Mouse (Mus musculus): ENCODE results near the gene Cntf. TPM values are rescaled to one million over a fixed set of nuclear protein-coding genes. Genes with fewer than 3 reads are reported as not detected.
A peak's percentile ranks its signal among the peaks of the same experiment; 100 is the strongest.
"Not testable (repeated sequence)": the region's sequence is repeated elsewhere in the genome, so short reads cannot be mapped to it uniquely, and the experiment has no call there.

The Cntf gene
- total RNA-seq, 2 experiments from 2014 or later = 0.94 to 1.7 TPM

DNA sequence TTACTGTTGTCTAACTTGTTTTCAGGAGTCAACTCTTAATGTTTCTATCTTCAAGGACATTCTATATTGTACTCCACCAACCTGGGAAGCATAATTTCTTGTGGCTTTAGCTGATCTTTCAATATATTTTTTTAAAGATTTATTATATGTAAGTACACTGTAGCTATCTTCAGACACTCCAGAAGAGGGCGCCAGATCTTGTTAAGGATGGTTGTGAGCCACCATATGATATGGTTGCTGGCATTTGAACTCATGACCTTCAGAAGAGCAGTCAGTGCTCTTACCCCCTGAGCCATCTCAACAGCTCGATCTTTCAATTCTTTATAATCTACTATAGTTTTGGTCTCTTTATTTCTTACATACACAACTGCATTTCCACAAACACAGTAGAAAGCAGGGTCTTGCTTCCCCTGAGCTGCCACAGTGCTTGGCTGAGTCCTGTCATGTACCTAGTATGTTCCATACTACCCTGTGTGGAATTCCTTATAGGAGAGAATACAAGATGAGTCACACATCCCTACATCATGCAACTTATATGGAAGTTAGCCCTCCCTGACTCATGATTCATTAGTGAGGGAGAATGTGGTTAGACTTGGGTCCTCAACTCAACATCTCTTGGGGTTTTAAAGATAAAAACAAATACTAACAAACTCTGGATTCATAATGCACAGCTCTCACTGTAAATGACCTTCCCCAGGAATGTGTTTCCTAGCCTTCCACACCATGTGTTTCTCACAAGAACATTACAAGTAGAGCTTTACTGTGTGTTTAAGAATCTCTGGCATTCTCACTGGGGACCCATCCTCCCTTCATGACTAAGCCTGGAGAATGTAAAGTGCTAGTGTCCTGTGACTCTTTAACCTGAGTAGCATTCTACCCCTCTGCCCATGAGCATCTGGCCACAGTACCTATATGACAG is 3.0 kb downstream of the Cntf start:
- DNase-seq = peak in 1 of 2 experiments; percentile 13

DNA sequence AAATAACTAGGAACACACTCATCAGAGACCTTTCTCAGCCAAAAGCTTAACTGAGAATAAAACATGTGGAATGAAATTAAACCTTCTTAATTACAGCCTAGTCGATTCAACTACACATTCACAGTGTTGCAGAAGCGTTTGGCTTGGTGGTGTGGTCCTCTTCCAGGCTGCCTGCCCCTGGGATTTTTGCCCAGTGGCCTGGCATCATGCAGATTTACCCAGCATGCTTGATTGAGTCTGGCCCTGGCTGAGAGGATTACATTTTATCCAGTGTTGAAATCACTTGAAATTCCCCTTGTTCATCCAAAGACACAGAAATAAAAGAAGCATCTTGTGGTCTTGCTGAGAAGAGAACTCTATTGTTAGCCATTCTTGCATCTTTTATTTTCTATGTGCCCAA is 5.8 kb downstream of the Cntf start:
- peak; percentile 39 to 55 for DNase-seq

DNA sequence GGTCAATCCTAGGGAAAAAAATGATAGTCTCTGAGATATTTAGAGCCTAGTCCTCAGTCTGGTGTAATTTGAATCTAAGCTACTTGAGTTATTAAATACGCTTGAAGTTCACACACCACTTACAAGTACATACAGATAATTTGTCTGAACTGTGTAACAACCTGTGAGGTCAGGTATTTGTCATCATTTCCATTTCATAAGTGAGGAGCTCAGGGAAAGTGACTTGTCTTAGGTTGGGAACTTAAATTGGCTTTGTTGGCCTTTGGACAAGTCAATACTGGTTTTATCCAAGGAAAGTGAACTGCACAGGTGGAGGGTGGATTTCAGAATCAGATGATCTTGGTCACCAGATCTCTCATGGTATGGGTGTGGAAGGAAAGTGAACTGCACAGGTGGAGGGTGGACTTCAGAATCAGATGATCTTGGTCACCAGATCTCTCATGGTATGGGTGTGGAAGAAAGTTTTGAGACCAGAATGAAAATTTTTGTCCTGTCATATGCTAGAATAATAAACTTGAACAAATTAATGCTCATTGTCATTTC is 6.4 kb downstream of the Cntf start:
- DNase-seq = no peak

DNA sequence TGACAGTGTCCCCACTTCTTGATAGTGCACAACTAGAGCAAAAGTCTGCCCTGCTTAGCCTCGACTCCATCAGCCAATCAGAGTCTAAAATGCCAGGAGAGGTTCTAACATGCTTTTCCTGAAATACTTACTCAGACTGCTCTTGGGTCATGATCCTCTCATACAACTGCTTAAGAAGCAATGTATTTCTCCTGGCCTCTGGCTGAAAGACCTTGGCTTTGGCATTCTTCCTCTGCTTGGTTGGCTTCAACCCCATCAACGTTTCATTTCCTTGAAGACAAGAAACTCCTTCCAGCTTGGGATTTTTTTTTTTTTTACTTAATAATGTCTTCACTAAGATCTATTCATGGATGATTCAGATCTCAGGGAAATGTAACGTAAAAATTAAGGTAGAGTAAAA is 9.1 kb downstream of the Cntf start:
- DNase-seq = no peak

DNA sequence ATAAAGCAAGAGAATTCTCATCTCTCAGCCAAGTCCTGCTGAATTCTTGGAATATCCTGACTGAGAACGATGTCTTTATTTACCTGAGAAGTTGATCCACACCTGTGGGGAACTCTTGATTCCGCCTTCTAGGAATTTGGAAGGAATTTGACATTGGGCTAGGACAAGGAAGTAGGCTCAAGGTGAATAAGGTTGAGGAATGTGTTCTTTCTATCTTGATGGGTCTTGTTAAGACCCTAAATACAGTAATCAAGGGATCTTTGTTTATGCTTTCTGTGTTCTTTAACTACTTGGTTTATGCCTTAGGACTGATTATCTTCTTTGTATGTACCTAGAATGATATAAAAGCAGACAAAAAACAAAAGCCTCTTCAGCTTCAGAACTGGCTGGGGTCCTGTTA is 33.5 kb downstream of the Cntf start:
- no peak for DNase-seq

DNA sequence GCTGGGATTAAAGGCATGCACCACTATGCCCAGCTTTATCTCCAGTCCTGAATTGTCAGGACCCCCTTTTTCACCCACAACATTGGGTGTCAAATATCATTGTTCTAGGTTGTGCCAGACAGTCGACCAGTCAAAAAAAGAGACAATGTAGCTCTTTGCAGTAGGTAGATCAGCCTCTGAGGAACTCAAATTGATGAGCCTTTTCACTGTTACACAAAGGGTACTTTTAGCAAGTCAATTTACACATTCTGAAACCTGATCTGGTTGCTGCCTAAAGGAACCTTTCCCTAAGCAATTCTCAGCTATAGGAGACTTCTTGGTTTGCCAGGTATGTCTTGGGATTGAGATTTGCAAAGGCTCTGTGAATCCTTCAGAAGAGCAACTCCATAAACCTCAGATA is 34.4 kb downstream of the Cntf start:
- DNase-seq = no peak

DNA sequence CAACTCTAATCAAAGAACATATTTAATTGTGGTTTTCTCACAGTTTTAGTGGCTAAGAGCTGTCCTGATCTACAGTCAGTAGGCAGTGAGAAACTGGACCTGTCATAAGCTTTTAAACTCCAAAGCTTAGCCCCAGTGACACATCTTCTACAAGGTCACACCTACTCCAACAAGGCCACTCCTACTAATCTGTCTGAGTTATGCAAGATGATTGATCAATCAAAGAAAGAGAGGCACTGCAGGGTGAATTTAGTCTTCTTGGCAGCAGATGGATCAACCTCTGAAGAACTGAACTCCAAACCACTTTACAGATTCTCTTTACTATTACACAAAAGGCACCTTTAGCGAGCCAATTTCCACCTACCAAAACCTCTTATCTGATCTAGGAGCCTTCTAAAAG is 39.6 kb downstream of the Cntf start:
- DNase-seq = no peak

- DNase-seq = peak; percentile 41 to 71
Measured at GRCm38 (mm10) chr19:12722308-12722707, 43.1 kb downstream of the Cntf start.

- not testable (repeated sequence) for DNase-seq
Measured at GRCm38 (mm10) chr19:12721596-12721995, 43.8 kb downstream of the Cntf start.

- not testable (repeated sequence) for DNase-seq
Measured at GRCm38 (mm10) chr19:12720919-12721318, 44.5 kb downstream of the Cntf start.

- no peak for DNase-seq
Measured at GRCm38 (mm10) chr19:12720463-12720862, 45.0 kb downstream of the Cntf start.

- DNase-seq = no peak
Measured at GRCm38 (mm10) chr19:12719189-12719588, 46.2 kb downstream of the Cntf start.

Other genes starting within 250 kb of the Cntf start
- 1 to 10 TPM; 4.9 to 5.6 TPM for gene Fam111a, start 219.9 kb downstream of the Cntf start, total RNA-seq (2021)
- not detected for gene Gm4952, start 165.7 kb downstream of the Cntf start, total RNA-seq (2021)
- not detected for gene Glyat, start 132.3 kb downstream of the Cntf start, total RNA-seq (2021)
- gene Olfr1442, start 95.2 kb downstream of the Cntf start, total RNA-seq (2021) = not detected
- gene Olfr1443, start 87.5 kb downstream of the Cntf start, total RNA-seq (2021) = not detected
- gene Keg1, start 69.8 kb downstream of the Cntf start, total RNA-seq (2021) = not detected
- gene Zfp91, start 30.5 kb upstream of the Cntf start, total RNA-seq (2021) = 10 to 100 TPM; 75.2 to 77.0 TPM
- gene Lpxn, start 30.6 kb upstream of the Cntf start, total RNA-seq (2021) = 1 to 10 TPM in 1 of 2 experiments, under 1 TPM in 1; 0.87 to 2.2 TPM
- not detected for gene Gm5244, start 81.0 kb upstream of the Cntf start, total RNA-seq (2021)
- gene Olfr1444, start 91.7 kb upstream of the Cntf start, total RNA-seq (2021) = not detected
- gene Olfr1445, start 118.2 kb upstream of the Cntf start, total RNA-seq (2021) = not detected
- not detected for gene Olfr1446, start 127.9 kb upstream of the Cntf start, total RNA-seq (2021)
- not detected for gene Olfr1447, start 138.1 kb upstream of the Cntf start, total RNA-seq (2021)
- gene Olfr1448, start 158.8 kb upstream of the Cntf start, total RNA-seq (2021) = not detected
- not detected for gene Olfr1449, start 165.2 kb upstream of the Cntf start, total RNA-seq (2021)
- gene Olfr1450, start 184.6 kb upstream of the Cntf start, total RNA-seq (2021) = not detected
- not detected for gene Olfr1451, start 229.4 kb upstream of the Cntf start, total RNA-seq (2021)

Measured in heart, adult 18-20 months (tissue).